Mouse (Mus musculus): ENCODE data around the gene Exosc7. TPM values are rescaled to one million over a fixed set of nuclear protein-coding genes. Genes with fewer than 3 reads are reported as not detected.

Exosc7 gene
- total RNA-seq, 1 experiment from 2014 or later, result 40.9 TPM

GRCm38 (mm10) chr9:123138891-123139474 lies 26.0 kb downstream of the Exosc7 start:
- DNase-seq, result peak; percentile 68

DNA sequence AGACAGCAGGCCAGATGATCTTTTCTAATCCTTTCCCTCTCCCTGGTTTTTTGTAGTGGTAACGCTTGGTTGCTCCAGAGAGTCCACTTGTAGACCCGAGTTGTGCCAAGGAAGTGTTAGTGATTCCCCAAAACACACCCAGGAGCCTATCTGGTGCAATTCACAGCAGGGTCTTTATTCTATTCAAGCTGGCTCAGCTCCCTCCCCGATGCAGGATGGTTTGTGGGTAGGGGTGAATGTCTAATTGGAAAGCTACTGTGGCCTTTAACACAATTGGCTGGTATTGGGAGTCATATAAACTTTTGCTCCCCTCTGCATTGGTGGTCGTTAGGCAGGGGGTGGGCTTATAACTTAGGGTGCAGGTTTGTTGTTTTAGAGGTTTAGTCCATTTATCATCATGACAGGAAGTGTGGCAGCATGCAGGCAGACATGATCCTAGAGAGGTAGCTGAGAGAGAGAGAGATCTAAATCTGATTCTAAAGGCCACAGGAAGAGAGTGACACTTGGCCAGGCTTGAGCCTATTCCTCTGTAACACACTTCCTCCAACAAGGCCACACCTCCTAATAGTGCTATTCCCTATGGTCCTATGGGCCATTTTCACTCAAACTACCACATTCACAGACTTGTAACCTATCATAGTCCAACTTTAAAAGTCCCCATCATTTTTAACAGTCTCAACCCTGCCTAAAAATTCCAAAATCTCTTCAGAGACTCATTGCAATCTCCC lies 27.0 kb downstream of the Exosc7 start:
- DNase-seq, result no peak

- peak; percentile 22 for DNase-seq
Measured at GRCm38 (mm10) chr9:123148430-123148829, 35.4 kb downstream of the Exosc7 start.

DNA sequence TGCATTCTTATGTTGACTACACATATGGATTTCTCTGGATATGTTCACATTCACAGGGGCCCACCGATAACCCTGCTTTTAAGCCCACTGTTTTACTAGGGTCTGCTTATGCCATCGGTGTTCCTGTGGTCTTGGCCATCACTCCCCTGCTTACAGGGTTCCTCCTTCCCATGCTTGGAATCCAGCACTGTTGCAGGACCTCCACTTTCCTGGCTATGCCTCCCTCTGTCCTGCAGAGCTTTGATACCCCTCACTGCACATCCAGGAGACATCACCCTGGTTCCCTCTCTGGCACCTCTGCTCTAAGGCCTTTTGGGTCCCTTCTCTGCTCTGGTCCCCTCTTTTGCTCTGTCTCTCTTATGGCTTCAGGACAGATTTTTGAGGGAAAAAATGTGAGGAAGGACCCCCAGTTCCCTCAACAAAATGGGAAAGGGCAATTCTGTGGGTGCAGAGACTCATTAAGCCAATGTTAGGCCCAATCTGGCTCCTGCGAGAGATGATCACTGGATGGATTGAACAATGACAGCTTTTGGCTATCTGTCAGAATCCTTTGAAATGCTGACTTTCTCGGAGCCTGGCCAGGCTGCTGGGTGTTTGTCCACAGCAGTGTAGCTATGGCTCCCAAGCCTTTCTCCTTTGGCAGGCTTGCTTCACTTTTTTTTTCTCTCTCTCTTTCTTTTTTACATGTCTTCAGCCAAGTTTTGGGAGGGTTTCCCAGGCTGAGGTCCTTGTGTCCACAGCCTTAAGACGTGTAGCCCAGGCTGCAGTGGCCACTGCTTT lies 37.4 kb downstream of the Exosc7 start, which contains the start of gene Clec3b:
Gene Clec3b, plus strand, starts transcription at position 706 of the 780 bp plus-strand sequence.
- DNase-seq, result peak; percentile 51

- DNase-seq, result no peak
Measured at GRCm38 (mm10) chr9:123151561-123151960, 38.5 kb downstream of the Exosc7 start.

DNA sequence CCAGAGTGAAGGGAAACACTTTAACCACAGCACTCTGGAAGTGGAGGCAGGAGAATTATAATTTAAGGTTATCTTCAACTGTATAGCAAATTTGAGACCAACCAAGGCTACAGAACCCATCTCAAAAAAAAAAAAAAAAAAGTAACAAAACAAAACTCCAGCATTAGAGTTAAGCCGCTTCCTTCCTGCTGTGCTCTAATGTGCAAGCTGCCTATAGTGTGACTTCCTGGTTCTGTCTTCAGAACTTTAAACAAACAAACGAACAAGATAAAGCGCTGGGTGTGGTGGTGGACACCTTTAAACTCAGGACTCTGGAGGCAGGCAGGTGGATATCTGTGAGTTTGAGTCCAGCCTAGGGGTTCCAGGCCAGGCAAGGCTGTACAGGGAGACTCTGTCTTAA lies 39.0 kb downstream of the Exosc7 start:
- DNase-seq, result no peak

GRCm38 (mm10) chr9:123153121-123153520 lies 40.1 kb downstream of the Exosc7 start:
- DNase-seq, result no peak

DNA sequence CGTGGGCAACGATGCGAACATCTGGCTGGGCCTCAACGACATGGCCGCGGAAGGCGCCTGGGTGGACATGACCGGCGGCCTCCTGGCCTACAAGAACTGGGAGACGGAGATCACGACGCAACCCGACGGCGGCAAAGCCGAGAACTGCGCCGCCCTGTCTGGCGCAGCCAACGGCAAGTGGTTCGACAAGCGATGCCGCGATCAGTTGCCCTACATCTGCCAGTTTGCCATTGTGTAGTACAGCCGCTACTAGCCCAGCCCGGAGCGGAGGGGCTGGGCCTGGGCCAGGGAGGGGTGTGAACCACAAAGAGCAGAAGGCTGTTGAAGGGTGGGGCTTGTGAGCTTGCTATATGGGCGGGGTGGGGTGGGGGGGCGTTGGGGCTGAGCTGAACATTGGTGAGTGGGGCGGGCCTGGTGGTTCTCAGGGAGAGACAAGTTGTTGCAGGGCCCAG lies 43.9 kb downstream of the Exosc7 start:
- peak; percentile 80 for DNase-seq

DNA sequence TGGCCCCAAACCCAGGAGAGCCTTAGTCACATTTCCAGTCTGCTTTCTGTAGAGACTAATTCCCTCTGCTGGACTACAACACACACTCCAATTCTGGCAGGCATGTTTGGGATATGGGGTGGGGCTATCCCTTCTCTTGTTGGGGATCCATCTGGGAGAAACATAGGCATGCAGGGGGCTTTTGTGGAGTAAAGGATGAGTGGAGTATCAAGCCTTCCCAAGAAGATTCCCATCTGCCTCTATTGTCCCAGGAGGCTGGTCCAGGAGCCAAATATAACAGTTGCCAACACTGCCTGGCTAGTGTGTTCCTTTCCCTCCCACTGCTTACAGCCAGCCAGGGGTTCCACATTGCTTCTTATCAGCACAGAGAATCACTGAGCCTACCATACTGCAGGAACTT lies 44.7 kb downstream of the Exosc7 start:
- DNase-seq, result peak; percentile 31

DNA sequence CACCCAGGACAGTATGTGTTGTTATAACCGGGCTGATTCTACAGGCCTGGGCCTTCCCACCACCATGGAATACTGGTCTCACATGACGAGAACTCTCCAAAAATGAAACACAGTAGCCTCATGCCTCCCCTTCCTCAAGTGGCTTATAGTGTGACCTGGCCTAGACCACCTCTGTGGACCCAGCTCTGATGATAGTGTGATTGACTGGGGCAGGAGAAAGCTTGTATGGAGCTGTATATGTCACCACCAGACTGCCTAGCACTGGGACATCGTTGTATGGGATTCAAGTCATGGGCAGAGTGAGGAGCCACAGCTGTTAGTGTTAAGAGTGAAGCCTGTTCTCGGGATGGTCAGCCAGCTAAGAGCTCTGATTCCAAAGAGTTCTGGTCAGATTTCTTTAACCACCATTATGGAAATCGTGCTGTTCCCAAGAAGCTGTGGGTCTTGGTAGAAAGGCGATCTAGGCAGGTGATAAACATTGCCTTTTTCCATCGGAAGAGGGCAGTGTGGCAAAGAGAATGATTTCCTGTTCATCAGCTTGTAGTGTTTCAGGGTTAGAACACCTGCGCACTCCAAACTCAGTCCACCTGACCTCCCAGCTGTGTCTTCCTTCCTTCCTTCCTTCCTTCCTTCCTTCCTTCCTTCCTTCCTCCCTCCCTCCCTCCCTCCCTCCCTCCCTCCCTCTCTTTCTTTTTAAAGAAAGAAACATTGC lies 45.3 kb downstream of the Exosc7 start:
- DNase-seq, result peak; percentile 22

DNA sequence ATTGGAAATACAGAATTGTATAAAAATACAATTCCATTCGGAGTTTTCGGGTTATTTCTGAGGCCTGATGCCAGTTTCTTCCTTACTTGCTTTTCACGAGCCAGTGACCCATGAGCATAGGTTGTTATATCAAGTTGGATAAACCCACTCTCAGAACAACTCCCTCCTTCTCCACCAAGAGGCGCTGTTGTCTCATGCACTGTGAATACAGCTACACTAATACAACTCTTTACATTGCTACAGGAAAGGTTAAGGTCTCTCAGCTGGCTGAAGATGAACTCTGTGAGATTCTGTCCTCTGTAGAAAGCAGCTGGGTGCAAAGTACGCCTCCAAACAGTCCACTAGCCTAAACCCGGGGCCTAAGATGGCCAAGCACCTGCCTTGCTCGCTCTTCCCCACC lies 46.3 kb downstream of the Exosc7 start:
- DNase-seq, result peak; percentile 82

DNA sequence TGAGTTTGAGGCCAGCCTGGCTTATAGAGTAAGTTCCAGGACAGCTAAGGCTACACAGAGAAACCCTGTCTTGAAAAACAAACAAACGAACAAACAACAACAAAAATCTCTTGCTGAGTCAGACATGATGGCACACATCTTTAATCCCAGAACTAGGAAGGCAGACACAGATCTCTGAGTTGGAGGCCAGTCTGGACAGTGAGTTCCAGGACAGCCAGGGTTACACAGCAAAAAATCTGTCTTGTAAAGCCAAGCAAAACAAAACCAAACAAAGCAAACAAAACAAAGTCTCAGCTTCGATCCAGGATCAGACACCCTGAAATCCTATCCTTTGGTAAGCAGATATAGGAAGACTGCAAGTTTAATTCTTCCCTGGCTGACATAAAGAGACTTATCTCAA lies 48.8 kb downstream of the Exosc7 start:
- DNase-seq, result no peak

DNA sequence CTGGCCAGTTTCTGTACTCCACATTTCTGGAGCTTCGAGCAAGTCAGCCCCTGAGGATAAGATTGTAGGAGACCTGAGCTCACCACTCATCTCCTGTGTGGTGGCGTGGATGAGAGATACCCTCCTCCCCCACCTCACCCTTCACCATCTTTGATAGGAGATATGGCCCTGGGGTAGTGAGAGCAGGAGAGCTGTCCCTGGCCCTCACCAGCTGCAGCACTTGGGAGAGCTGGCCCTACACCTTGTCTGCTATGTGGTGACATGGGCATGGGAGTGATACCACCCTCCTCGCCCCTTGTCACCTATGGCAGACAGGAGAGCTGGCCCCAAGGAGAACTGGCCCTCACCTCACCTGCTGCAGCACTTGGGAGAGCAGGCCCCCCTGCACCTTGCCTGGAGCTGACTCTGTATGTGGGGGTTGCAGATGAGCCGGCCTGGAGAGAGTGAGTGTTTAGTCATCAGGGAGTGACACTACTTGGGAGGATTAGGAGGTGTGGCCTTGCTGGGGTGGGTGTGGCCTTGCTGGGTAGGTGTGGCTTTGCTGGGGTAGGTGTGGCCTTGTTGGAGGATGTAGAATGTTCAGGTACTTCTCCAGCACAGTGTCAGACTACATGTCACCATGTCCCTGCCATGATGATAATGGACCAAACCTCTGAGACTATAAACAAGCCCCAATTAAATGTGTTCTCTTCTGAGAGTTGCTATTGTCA lies 50.1 kb downstream of the Exosc7 start:
- no peak for DNase-seq

DNA sequence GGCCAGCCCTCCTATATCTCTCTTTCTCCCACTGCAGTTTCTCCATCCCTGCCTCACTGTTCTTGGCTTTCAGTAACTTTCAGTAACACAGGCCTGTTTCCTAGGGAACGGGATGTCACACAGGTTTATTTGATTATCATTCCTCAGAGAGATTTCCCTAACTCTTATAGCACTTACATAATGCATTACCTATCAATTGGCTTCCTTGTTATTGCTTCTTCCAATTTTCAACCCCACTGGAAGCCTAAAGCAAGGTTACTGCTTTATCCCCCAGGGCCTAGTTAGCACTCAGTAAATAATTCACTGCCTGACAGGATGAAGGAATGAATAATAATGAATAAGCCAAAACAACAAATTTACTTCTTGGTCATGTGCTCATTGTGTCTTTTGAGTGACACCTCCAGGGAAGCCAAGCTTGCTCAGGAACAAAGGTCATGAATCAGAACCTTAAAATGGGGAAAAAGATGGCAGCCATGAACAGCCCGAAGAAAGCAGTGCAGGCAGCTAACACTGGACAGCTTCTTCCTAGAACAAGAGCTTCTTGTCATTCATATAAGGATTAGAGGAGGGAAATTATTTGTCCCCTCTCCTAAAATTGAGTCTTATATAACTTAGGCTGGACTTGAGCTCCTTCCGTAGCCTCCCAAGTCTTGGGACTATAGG lies 52.9 kb downstream of the Exosc7 start:
- no peak for DNase-seq

DNA sequence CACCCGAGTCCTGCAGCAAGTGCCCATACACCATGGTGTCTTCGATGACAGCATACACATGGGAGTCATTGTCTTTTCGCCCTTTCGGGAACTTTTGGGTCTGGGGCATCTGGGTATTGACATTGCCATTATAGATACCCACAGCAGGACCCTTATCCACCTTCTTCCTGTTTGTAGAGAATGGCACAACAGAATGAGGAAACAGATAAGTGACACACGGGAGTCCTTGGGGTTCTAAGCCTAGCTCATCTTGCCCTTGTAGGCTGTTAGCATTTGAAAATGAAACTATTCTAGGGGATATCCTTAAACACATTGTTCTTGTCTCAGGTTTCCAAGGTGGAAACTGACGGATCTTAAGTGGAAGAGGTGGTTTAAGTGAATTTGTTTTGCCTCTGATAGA lies 60.7 kb downstream of the Exosc7 start:
- DNase-seq, result no peak

- DNase-seq, result no peak
Measured at GRCm38 (mm10) chr9:123174356-123174755, 61.3 kb downstream of the Exosc7 start.

GRCm38 (mm10) chr9:123177380-123178048 lies 64.5 kb downstream of the Exosc7 start:
- no peak for DNase-seq

DNA sequence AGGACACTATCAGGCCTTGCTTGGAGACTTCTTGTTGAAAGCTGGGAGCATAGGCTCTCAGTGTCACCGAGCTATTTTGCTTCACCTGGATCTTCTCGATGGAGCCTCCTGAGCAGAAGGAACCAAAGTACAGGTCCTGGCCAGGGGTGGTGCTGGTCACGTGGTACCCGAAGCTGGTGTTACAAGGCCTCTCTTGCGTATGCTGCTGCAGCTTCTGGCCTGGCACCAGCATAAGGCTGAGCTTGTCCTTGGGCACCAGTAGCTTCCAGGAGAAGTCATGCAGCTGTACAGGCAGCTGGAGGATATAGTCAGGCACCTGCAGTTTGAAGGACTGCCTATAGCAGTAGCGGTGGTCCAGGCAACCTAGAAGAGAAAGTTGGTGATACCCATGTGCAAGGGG lies 67.0 kb downstream of the Exosc7 start:
- no peak for DNase-seq

DNA sequence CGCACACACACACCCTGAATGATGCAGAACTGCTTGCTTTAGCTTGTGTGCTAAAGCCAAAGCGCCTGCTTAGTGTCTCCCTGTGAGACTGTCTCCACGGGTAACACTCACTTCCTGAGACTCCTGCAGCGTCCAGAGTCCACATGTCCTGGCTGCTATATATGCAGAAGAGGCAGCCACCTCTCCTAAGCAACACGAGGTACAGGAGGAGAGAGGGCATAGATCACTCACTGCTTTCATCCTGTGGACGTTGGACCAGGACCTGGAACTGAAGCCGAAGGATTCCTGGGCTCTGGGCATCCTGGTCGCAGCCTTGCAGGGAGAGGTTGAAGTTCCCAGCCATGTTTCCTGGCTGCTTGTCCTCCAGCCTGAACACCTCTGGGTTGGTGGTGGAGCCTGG lies 70.2 kb downstream of the Exosc7 start:
- no peak for DNase-seq

- no peak for DNase-seq
Measured at GRCm38 (mm10) chr9:123185546-123185945, 72.5 kb downstream of the Exosc7 start.

Measured in adrenal gland, postnatal 14 days (tissue).